Mouse (Mus musculus) heart, postnatal 0 days (tissue): ENCODE results near the gene Krt24.

Source experiments
- CTCF ChIP-seq: IDR thresholded peaks from 2 replicates; pipeline ENCODE4 v1.5.1; 2016; ENCODE audit warnings: antibody characterized with exemption, control low read depth, low read depth
- EP300 ChIP-seq: IDR thresholded peaks from 2 replicates; pipeline ENCODE4 v1.6.1; 2016; ENCODE audit warnings: antibody characterized with exemption, low read depth

- no peak for TF ChIP-seq CTCF
- TF ChIP-seq EP300 = no peak
These were observed 34.4 kb downstream of the Krt24 start for GRCm38 (mm10) chr11:99250666-99251065.
